Mouse (Mus musculus): ENCODE measurements around the gene Tsc22d2. TPM values are rescaled to one million over a fixed set of nuclear protein-coding genes. Genes with fewer than 3 reads are reported as not detected.

Tsc22d2 gene
- polyA plus RNA-seq (2015; fragmentation: Nextera tagmentation; extraction: Ambion mirVana) = 8.1 and 8.7 TPM in 2 replicates

- peaks cover 11% of the 10 kb centered on the region for H3K4me1 ChIP-seq (replicated peaks; ENCODE audit: control insufficient read depth, insufficient read depth, low read length)
- H3K4me3 ChIP-seq (replicated peaks; ENCODE audit: low read length) = peak within 1 kb of the TSS; percentile 100
- peak; percentile 86 for ATAC-seq
- WGBS = under 1% methylated on average over 52 of the region's 52 CpGs
- H3K27me3 ChIP-seq (replicated peaks; ENCODE audit: control insufficient read depth, insufficient read depth, low read length) = no peaks in the 10 kb centered on the region
- no peaks in the 10 kb centered on the region for H3K9me3 ChIP-seq (ENCODE audit: control insufficient read depth, low read length)
- H3K36me3 ChIP-seq (ENCODE audit: control insufficient read depth, insufficient read depth) = no peaks in the 10 kb centered on the region
- H3K4me2 ChIP-seq (ENCODE audit: low read length) = peak within 1 kb of the TSS; percentile 91
- peak within 1 kb of the TSS; percentile 98 for H3K27ac ChIP-seq (ENCODE audit: low read length)
- H3K9ac ChIP-seq (replicated peaks; ENCODE audit: low read depth, low read length) = peak within 1 kb of the TSS; percentile 95
Observed at GRCm38 (mm10) chr3:58414234-58414938, at the start of gene Tsc22d2. Tsc22d2 (plus strand) TSS chr3:58414715.

- Histone ChIP-seq H3K4me3 (replicated peaks; ENCODE audit: low read length) (no peak overlapping the region), H3K4me1 (replicated peaks; ENCODE audit: control insufficient read depth, insufficient read depth, low read length) (no peaks in the 10 kb centered on the region), H3K36me3 (ENCODE audit: control insufficient read depth, insufficient read depth) (no peaks in the 10 kb centered on the region), H3K9ac (replicated peaks; ENCODE audit: low read depth, low read length) (no peak overlapping the region), H3K4me2 (ENCODE audit: low read length) (no peak overlapping the region), H3K27ac (ENCODE audit: low read length) (no peak overlapping the region), H3K27me3 (replicated peaks; ENCODE audit: control insufficient read depth, insufficient read depth, low read length) (no peaks in the 10 kb centered on the region), H3K9me3 (ENCODE audit: control insufficient read depth, low read length) (no peaks in the 10 kb centered on the region)
- 76% methylated on average over 3 of the region's 3 CpGs for WGBS
- ATAC-seq = no peak
Observed at GRCm38 (mm10) chr3:58366756-58367155, 47.8 kb upstream of the Tsc22d2 start.

- no peak overlapping the region for H3K4me3 ChIP-seq (replicated peaks; ENCODE audit: low read length)
- no peak overlapping the region for H3K27ac ChIP-seq (ENCODE audit: low read length)
- ATAC-seq = no peak
- H3K36me3 ChIP-seq (ENCODE audit: control insufficient read depth, insufficient read depth) = no peaks in the 10 kb centered on the region
- no peaks in the 10 kb centered on the region for H3K27me3 ChIP-seq (replicated peaks; ENCODE audit: control insufficient read depth, insufficient read depth, low read length)
- H3K9me3 ChIP-seq (ENCODE audit: control insufficient read depth, low read length) = no peaks in the 10 kb centered on the region
- no peak overlapping the region for H3K9ac ChIP-seq (replicated peaks; ENCODE audit: low read depth, low read length)
- H3K4me1 ChIP-seq (replicated peaks; ENCODE audit: control insufficient read depth, insufficient read depth, low read length) = peaks cover 10% of the 10 kb centered on the region
- H3K4me2 ChIP-seq (ENCODE audit: low read length) = no peak overlapping the region
- 74% methylated on average over 2 of the region's 2 CpGs for WGBS
Observed at GRCm38 (mm10) chr3:58370811-58371210, 43.7 kb upstream of the Tsc22d2 start.

- Histone ChIP-seq H3K4me2 (ENCODE audit: low read length) (peak overlapping the region; percentile 50), H3K4me3 (replicated peaks; ENCODE audit: low read length) (peak overlapping the region; percentile 26), H3K9ac (replicated peaks; ENCODE audit: low read depth, low read length) (0 out of 2 replicates have a peak overlapping the region, but pooled peaks have one; percentile 8), H3K4me1 (replicated peaks; ENCODE audit: control insufficient read depth, insufficient read depth, low read length) (peaks cover 10% of the 10 kb centered on the region), H3K27ac (ENCODE audit: low read length) (no peak overlapping the region), H3K36me3 (ENCODE audit: control insufficient read depth, insufficient read depth) (no peaks in the 10 kb centered on the region), H3K9me3 (ENCODE audit: control insufficient read depth, low read length) (no peaks in the 10 kb centered on the region), H3K27me3 (replicated peaks; ENCODE audit: control insufficient read depth, insufficient read depth, low read length) (no peaks in the 10 kb centered on the region)
- ATAC-seq = peak; percentile 92
- WGBS = 3% methylated on average over 9 of the region's 9 CpGs
Observed at GRCm38 (mm10) chr3:58372066-58372904, 42.2 kb upstream of the Tsc22d2 start.

GRCm38 (mm10) chr3:58372905-58373208 lies 41.7 kb upstream of the Tsc22d2 start:
- Histone ChIP-seq H3K4me1 (replicated peaks; ENCODE audit: control insufficient read depth, insufficient read depth, low read length) (peaks cover 13% of the 10 kb centered on the region), H3K27ac (ENCODE audit: low read length) (no peak overlapping the region), H3K27me3 (replicated peaks; ENCODE audit: control insufficient read depth, insufficient read depth, low read length) (no peaks in the 10 kb centered on the region), H3K9me3 (ENCODE audit: control insufficient read depth, low read length) (no peaks in the 10 kb centered on the region), H3K4me3 (replicated peaks; ENCODE audit: low read length) (peak overlapping the region; percentile 26; the same call in 1 of the 2 replicates), H3K36me3 (ENCODE audit: control insufficient read depth, insufficient read depth) (no peaks in the 10 kb centered on the region), H3K9ac (replicated peaks; ENCODE audit: low read depth, low read length) (no peak overlapping the region), H3K4me2 (ENCODE audit: low read length) (peak overlapping the region; percentile 50)
- ATAC-seq = peak; percentile 54
- 6% methylated on average over 5 of the region's 5 CpGs for WGBS

GRCm38 (mm10) chr3:58374281-58374680 lies 40.2 kb upstream of the Tsc22d2 start:
- H3K4me1 ChIP-seq (replicated peaks; ENCODE audit: control insufficient read depth, insufficient read depth, low read length) = peaks cover 13% of the 10 kb centered on the region
- H3K36me3 ChIP-seq (ENCODE audit: control insufficient read depth, insufficient read depth) = no peaks in the 10 kb centered on the region
- no peak overlapping the region for H3K4me3 ChIP-seq (replicated peaks; ENCODE audit: low read length)
- 89% methylated on average over 5 of the region's 5 CpGs for WGBS
- no peak overlapping the region for H3K4me2 ChIP-seq (ENCODE audit: low read length)
- H3K9ac ChIP-seq (replicated peaks; ENCODE audit: low read depth, low read length) = no peak overlapping the region
- no peak overlapping the region for H3K27ac ChIP-seq (ENCODE audit: low read length)
- no peak for ATAC-seq
- H3K9me3 ChIP-seq (ENCODE audit: control insufficient read depth, low read length) = no peaks in the 10 kb centered on the region
- H3K27me3 ChIP-seq (replicated peaks; ENCODE audit: control insufficient read depth, insufficient read depth, low read length) = no peaks in the 10 kb centered on the region

GRCm38 (mm10) chr3:58376713-58377112 lies 37.8 kb upstream of the Tsc22d2 start:
- H3K4me2 ChIP-seq (ENCODE audit: low read length) = no peak overlapping the region
- 54% methylated on average over 3 of the region's 3 CpGs for WGBS

GRCm38 (mm10) chr3:58377589-58378134 lies 36.9 kb upstream of the Tsc22d2 start:
- Histone ChIP-seq H3K4me3 (replicated peaks; ENCODE audit: low read length) (no peak overlapping the region), H3K27me3 (replicated peaks; ENCODE audit: control insufficient read depth, insufficient read depth, low read length) (no peaks in the 10 kb centered on the region), H3K9me3 (ENCODE audit: control insufficient read depth, low read length) (no peaks in the 10 kb centered on the region), H3K27ac (ENCODE audit: low read length) (no peak overlapping the region), H3K9ac (replicated peaks; ENCODE audit: low read depth, low read length) (no peak overlapping the region), H3K4me1 (replicated peaks; ENCODE audit: control insufficient read depth, insufficient read depth, low read length) (peaks cover 5% of the 10 kb centered on the region), H3K4me2 (ENCODE audit: low read length) (no peak overlapping the region), H3K36me3 (ENCODE audit: control insufficient read depth, insufficient read depth) (no peaks in the 10 kb centered on the region)
- 27% methylated on average over 5 of the region's 5 CpGs for WGBS
- ATAC-seq = no peak

More at GRCm38 (mm10) chr3:58376713-58377112, 37.8 kb upstream of the Tsc22d2 start:
- H3K27me3 ChIP-seq (replicated peaks; ENCODE audit: control insufficient read depth, insufficient read depth, low read length) = no peaks in the 10 kb centered on the region
- peaks cover 13% of the 10 kb centered on the region for H3K4me1 ChIP-seq (replicated peaks; ENCODE audit: control insufficient read depth, insufficient read depth, low read length)
- H3K4me3 ChIP-seq (replicated peaks; ENCODE audit: low read length) = no peak overlapping the region
- H3K9me3 ChIP-seq (ENCODE audit: control insufficient read depth, low read length) = no peaks in the 10 kb centered on the region
- H3K27ac ChIP-seq (ENCODE audit: low read length) = no peak overlapping the region
- H3K36me3 ChIP-seq (ENCODE audit: control insufficient read depth, insufficient read depth) = no peaks in the 10 kb centered on the region
- no peak overlapping the region for H3K9ac ChIP-seq (replicated peaks; ENCODE audit: low read depth, low read length)
- no peak for ATAC-seq

GRCm38 (mm10) chr3:58382676-58383075 lies 31.8 kb upstream of the Tsc22d2 start:
- Histone ChIP-seq H3K27ac (ENCODE audit: low read length) (no peak overlapping the region), H3K36me3 (ENCODE audit: control insufficient read depth, insufficient read depth) (no peaks in the 10 kb centered on the region), H3K4me2 (ENCODE audit: low read length) (no peak overlapping the region), H3K9ac (replicated peaks; ENCODE audit: low read depth, low read length) (no peak overlapping the region), H3K4me1 (replicated peaks; ENCODE audit: control insufficient read depth, insufficient read depth, low read length) (peaks cover 2% of the 10 kb centered on the region; the same call in 1 of the 2 replicates), H3K27me3 (replicated peaks; ENCODE audit: control insufficient read depth, insufficient read depth, low read length) (no peaks in the 10 kb centered on the region), H3K4me3 (replicated peaks; ENCODE audit: low read length) (no peak overlapping the region), H3K9me3 (ENCODE audit: control insufficient read depth, low read length) (no peaks in the 10 kb centered on the region)
- 100% methylated on average over 1 of the region's 1 CpGs for WGBS
- ATAC-seq = no peak

All from forebrain, embryonic 16.5 days (tissue).